Mouse (Mus musculus): ENCODE data around the gene Ttll11. TPM values are rescaled to one million over a fixed set of nuclear protein-coding genes. Genes with fewer than 3 reads are reported as not detected.

Gene Ttll11
- polyA plus RNA-seq, 1 experiment from 2014 or later = 0.88 TPM

- Histone ChIP-seq H3K27ac (no peak overlapping the region), H3K4me3 (replicated peaks) (no peak overlapping the region), H3K9me3 (replicated peaks) (no peaks in the 10 kb centered on the region), H3K4me2 (no peak overlapping the region), H3K9ac (no peak overlapping the region), H3K4me1 (no peaks in the 10 kb centered on the region), H3K27me3 (no peaks in the 10 kb centered on the region; the same call in 1 of the 2 replicates), H3K36me3 (no peaks in the 10 kb centered on the region)
- 73% methylated on average over 3 of the region's 3 CpGs for WGBS
- ATAC-seq (replicated peaks; ENCODE audit: low FRiP score) = no peak
Measured at GRCm38 (mm10) chr2:35961593-35962127, 18.1 kb downstream of the Ttll11 start.

GRCm38 (mm10) chr2:35957471-35958140, 22.1 kb downstream of the Ttll11 start:
- Histone ChIP-seq H3K4me1 (no peaks in the 10 kb centered on the region), H3K27me3 (no peaks in the 10 kb centered on the region), H3K27ac (no peak overlapping the region), H3K4me3 (replicated peaks) (no peak overlapping the region), H3K9ac (no peak overlapping the region), H3K9me3 (replicated peaks) (no peaks in the 10 kb centered on the region), H3K36me3 (no peaks in the 10 kb centered on the region), H3K4me2 (no peak overlapping the region)
- no peak for ATAC-seq (replicated peaks; ENCODE audit: low FRiP score)
- 58% methylated on average over 7 of the region's 7 CpGs for WGBS

- H3K36me3 ChIP-seq = no peaks in the 10 kb centered on the region
- no peaks in the 10 kb centered on the region for H3K9me3 ChIP-seq (replicated peaks)
- H3K27ac ChIP-seq = no peak overlapping the region
- no peak overlapping the region for H3K4me3 ChIP-seq (replicated peaks)
- WGBS = 44% methylated on average over 5 of the region's 5 CpGs
- H3K4me2 ChIP-seq = no peak overlapping the region
- H3K9ac ChIP-seq = no peak overlapping the region
- no peak for ATAC-seq (replicated peaks; ENCODE audit: low FRiP score)
- no peaks in the 10 kb centered on the region for H3K4me1 ChIP-seq
- no peaks in the 10 kb centered on the region for H3K27me3 ChIP-seq
Measured at GRCm38 (mm10) chr2:35955211-35955610, 24.5 kb downstream of the Ttll11 start.

GRCm38 (mm10) chr2:35952187-35952958, 27.3 kb downstream of the Ttll11 start:
- ATAC-seq (replicated peaks; ENCODE audit: low FRiP score) = no peak
- H3K9ac ChIP-seq = no peak overlapping the region

GRCm38 (mm10) chr2:35944896-35945295, 34.8 kb downstream of the Ttll11 start:
- H3K9me3 ChIP-seq (replicated peaks) = no peaks in the 10 kb centered on the region
- no peak overlapping the region for H3K4me2 ChIP-seq
- H3K27ac ChIP-seq = no peak overlapping the region
- no peaks in the 10 kb centered on the region for H3K27me3 ChIP-seq
- ATAC-seq (replicated peaks; ENCODE audit: low FRiP score) = no peak
- H3K9ac ChIP-seq = no peak overlapping the region
- no peak overlapping the region for H3K4me3 ChIP-seq (replicated peaks)
- H3K4me1 ChIP-seq = 0 out of 2 replicates have a peak, but pooled peaks cover 4% of the 10 kb centered on the region
- WGBS = 84% methylated on average over 4 of the region's 4 CpGs
- no peaks in the 10 kb centered on the region for H3K36me3 ChIP-seq

More at GRCm38 (mm10) chr2:35952187-35952958, 27.3 kb downstream of the Ttll11 start:
- H3K4me1 ChIP-seq = no peaks in the 10 kb centered on the region
- no peak overlapping the region for H3K27ac ChIP-seq
- no peak overlapping the region for H3K4me2 ChIP-seq
- no peak overlapping the region for H3K4me3 ChIP-seq (replicated peaks)
- WGBS = 52% methylated on average over 16 of the region's 16 CpGs
- H3K36me3 ChIP-seq = no peaks in the 10 kb centered on the region
- no peaks in the 10 kb centered on the region for H3K27me3 ChIP-seq
- no peaks in the 10 kb centered on the region for H3K9me3 ChIP-seq (replicated peaks)

- 68% methylated on average over 9 of the region's 9 CpGs for WGBS
- Histone ChIP-seq H3K4me2 (no peak overlapping the region), H3K27me3 (no peaks in the 10 kb centered on the region), H3K27ac (no peak overlapping the region), H3K4me1 (0 out of 2 replicates have a peak, but pooled peaks cover 4% of the 10 kb centered on the region), H3K9me3 (replicated peaks) (no peaks in the 10 kb centered on the region), H3K36me3 (no peaks in the 10 kb centered on the region), H3K4me3 (replicated peaks) (no peak overlapping the region), H3K9ac (no peak overlapping the region)
- ATAC-seq (replicated peaks; ENCODE audit: low FRiP score) = no peak
Measured at GRCm38 (mm10) chr2:35942960-35943359, 36.8 kb downstream of the Ttll11 start.

- no peaks in the 10 kb centered on the region for H3K9me3 ChIP-seq (replicated peaks)
- ATAC-seq (replicated peaks; ENCODE audit: low FRiP score) = no peak
- no peak overlapping the region for H3K4me3 ChIP-seq (replicated peaks)
- no peak overlapping the region for H3K9ac ChIP-seq
- H3K27me3 ChIP-seq = no peaks in the 10 kb centered on the region
- 75% methylated on average over 5 of the region's 5 CpGs for WGBS
- H3K4me2 ChIP-seq = no peak overlapping the region
- no peaks in the 10 kb centered on the region for H3K4me1 ChIP-seq
- H3K27ac ChIP-seq = no peak overlapping the region
- no peaks in the 10 kb centered on the region for H3K36me3 ChIP-seq
Measured at GRCm38 (mm10) chr2:35935045-35935444, 44.7 kb downstream of the Ttll11 start.

- H3K4me1 ChIP-seq = no peaks in the 10 kb centered on the region
- no peak overlapping the region for H3K4me2 ChIP-seq
- no peaks in the 10 kb centered on the region for H3K36me3 ChIP-seq
- WGBS = 91% methylated on average over 13 of the region's 13 CpGs
- H3K9ac ChIP-seq = no peak overlapping the region
- H3K9me3 ChIP-seq (replicated peaks) = no peaks in the 10 kb centered on the region
- no peak overlapping the region for H3K27ac ChIP-seq
- H3K27me3 ChIP-seq = no peaks in the 10 kb centered on the region
- ATAC-seq (replicated peaks; ENCODE audit: low FRiP score) = no peak
- H3K4me3 ChIP-seq (replicated peaks) = no peak overlapping the region
Measured at GRCm38 (mm10) chr2:35933116-35933515, 46.6 kb downstream of the Ttll11 start.

GRCm38 (mm10) chr2:35931619-35932018, 48.1 kb downstream of the Ttll11 start:
- no peak for ATAC-seq (replicated peaks; ENCODE audit: low FRiP score)
- no peaks in the 10 kb centered on the region for H3K27me3 ChIP-seq
- 77% methylated on average over 3 of the region's 3 CpGs for WGBS
- no peak overlapping the region for H3K4me2 ChIP-seq
- no peaks in the 10 kb centered on the region for H3K36me3 ChIP-seq
- H3K9me3 ChIP-seq (replicated peaks) = no peaks in the 10 kb centered on the region
- H3K9ac ChIP-seq = no peak overlapping the region
- no peaks in the 10 kb centered on the region for H3K4me1 ChIP-seq
- H3K4me3 ChIP-seq (replicated peaks) = no peak overlapping the region
- H3K27ac ChIP-seq = no peak overlapping the region

- no peaks in the 10 kb centered on the region for H3K4me1 ChIP-seq
- H3K27ac ChIP-seq = no peak overlapping the region
- 0 out of 2 replicates have a peak, but pooled peaks have one; percentile 36 for ATAC-seq (replicated peaks; ENCODE audit: low FRiP score)
- WGBS = 33% methylated on average over 11 of the region's 11 CpGs
- H3K9me3 ChIP-seq (replicated peaks) = no peaks in the 10 kb centered on the region
- H3K27me3 ChIP-seq = no peaks in the 10 kb centered on the region
- no peak overlapping the region for H3K9ac ChIP-seq
- no peaks in the 10 kb centered on the region for H3K36me3 ChIP-seq
- H3K4me3 ChIP-seq (replicated peaks) = no peak overlapping the region
- no peak overlapping the region for H3K4me2 ChIP-seq
Measured at GRCm38 (mm10) chr2:35930498-35931149, 49.1 kb downstream of the Ttll11 start.

GRCm38 (mm10) chr2:35928133-35928532, 51.6 kb downstream of the Ttll11 start:
- H3K4me3 ChIP-seq (replicated peaks) = no peak overlapping the region
- no peaks in the 10 kb centered on the region for H3K4me1 ChIP-seq
- no peak overlapping the region for H3K27ac ChIP-seq
- ATAC-seq (replicated peaks; ENCODE audit: low FRiP score) = no peak
- WGBS = 60% methylated on average over 6 of the region's 6 CpGs
- no peaks in the 10 kb centered on the region for H3K27me3 ChIP-seq
- H3K4me2 ChIP-seq = no peak overlapping the region
- H3K9ac ChIP-seq = no peak overlapping the region
- no peaks in the 10 kb centered on the region for H3K9me3 ChIP-seq (replicated peaks)
- H3K36me3 ChIP-seq = no peaks in the 10 kb centered on the region

GRCm38 (mm10) chr2:35924947-35925346, 54.8 kb downstream of the Ttll11 start:
- Histone ChIP-seq H3K36me3 (no peaks in the 10 kb centered on the region), H3K4me3 (replicated peaks) (no peak overlapping the region), H3K4me1 (no peaks in the 10 kb centered on the region), H3K4me2 (no peak overlapping the region), H3K27ac (no peak overlapping the region), H3K9ac (no peak overlapping the region), H3K27me3 (no peaks in the 10 kb centered on the region), H3K9me3 (replicated peaks) (no peaks in the 10 kb centered on the region)
- WGBS = 75% methylated on average over 4 of the region's 4 CpGs
- ATAC-seq (replicated peaks; ENCODE audit: low FRiP score) = no peak
